Mouse (Mus musculus) gastrocnemius, postnatal 36 days (tissue): ENCODE measurements at regions not wholly inside any gene's neighbourhood (a gene's known extent, or its start where the extent isn't known, plus 50 kb on each side); places are given as distances from the start of the nearest gene placed in this dataset.
A peak's percentile ranks its signal among the peaks of the same experiment; 100 is the strongest.

Experiments
- DNase-seq, 2 experiments: peaks; one replicate each; pipeline ENCODE4 v3.0.0; 2022
- intact Hi-C: fragments of 180-260 bp; cut with DNase I; formaldehyde crosslinking; loops from one replicate; pipeline ENCODE4 v1.15.1; 2025

DNA sequence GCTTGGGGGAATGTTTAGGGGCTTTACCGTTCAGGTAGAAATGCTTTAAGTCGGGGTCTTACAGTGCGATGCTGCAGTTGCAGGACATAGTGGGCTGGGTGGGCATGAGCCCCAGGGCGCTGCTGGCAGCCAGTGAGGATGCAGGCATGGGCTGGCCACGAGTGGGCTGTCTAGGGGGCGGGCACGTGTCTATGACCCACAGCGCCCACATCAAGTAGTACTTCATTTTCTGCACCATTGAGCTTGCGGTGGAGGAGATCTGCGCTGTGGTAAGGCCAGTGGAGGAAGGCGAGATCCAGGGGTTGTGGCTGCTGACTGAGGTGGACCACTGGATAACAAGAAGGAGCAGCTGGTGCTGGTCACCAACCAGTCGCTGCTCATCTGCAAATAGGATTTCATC lies 52.4 kb upstream of the Olfr291 start:
- intact Hi-C loops, result no loop called here
- no peak for DNase-seq

DNA sequence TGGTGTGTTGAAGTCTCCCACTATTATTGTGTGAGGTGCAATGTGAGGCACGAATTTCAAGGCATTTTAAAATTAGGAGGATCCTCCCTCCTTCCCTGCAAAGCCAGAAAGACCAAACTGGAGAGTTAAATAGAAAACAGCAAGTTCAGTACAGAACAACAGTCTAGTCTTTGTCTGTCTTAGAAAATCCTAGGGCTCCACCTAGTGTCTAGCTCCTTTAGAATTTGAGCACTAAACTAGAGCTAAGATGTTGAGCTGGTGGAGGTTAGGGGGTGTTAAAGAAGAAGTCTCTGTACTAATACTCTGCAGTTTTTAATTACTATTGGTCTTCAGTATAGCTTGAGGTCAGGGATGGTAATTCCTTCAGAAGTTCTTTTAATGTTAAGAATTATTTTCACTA lies 58.7 kb upstream of the Olfr291 start:
- no peak for DNase-seq
- intact Hi-C loops, result loop anchor here (5.0 kb wide), 1 partner anchor 197 kb away; no protein-coding TSS in a partner anchor

DNA sequence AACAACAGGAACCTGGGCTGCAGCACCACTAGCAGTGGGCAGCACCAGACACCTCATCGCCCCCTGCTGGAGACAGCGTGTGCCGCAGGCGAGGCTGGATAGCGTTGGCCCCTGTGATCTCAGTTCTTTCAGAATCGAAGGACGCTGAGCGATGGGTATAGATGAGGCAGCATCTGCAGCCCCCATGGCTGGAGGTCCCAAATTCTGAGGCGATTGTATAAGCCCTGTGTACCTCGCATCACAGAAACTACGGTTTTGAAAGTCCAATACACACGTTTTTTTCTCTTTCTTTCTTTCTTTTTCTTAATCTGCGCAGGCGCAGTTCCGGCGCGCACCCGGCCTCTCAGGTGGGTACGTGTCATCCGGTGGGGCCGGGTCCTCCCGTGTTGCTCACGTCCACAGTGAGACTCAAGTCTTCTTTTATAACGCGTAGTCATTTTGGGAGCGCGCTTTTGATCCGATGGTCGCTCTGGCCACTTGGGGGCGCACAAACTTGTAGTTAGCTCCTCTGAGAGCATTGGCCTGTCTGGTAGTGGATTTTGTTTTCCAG lies 74.0 kb upstream of the Olfr291 start:
- intact Hi-C loops, result loop anchor here (2.0 to 5.0 kb wide), 2 partner anchors 37 to 185 kb away; no protein-coding TSS in a partner anchor
- peak; percentile 65 to 76 for DNase-seq

DNA sequence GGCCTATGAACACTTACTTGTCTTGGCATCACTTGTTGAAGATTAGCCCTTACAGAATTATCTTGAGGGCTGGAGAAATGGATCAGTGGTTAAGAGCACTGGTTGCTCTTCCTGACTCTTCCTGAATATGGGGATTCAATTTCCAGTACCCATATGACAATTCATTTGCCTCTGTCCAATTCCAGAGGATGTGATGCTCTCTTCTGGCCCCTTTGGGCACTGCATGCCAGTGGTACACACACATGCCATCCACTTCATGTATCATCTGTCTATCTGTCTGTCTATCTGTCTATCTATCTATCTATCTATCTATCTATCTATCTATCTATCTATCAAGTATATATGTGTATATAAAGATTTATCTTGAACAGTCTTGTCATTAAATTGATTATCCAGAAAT lies 75.7 kb upstream of the Olfr291 start:
- intact Hi-C loops, result loop anchor here (2.0 to 5.0 kb wide), 2 partner anchors 35 to 183 kb away; no protein-coding TSS in a partner anchor
- no peak for DNase-seq

DNA sequence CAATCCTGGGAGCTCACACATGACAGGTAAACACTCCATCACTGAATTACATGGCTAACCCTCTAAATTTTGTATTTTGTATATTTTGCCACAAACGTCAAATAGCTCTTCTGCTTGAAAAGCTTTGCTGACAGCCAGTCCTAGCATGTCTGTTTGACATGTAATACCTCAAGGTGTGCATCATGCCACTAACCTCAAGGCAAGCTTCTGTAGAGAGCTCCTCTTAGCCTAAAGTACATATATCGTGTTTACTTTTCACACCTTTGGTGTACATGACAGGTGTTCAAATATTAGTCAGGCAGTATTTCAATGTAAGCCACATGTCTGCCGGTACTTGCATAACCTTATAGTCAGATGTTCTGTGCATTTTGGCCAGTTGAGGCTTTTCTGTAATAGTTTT lies 66.5 kb upstream of the Zfand6 start:
- intact Hi-C loops, result no loop called here
- no peak for DNase-seq

DNA sequence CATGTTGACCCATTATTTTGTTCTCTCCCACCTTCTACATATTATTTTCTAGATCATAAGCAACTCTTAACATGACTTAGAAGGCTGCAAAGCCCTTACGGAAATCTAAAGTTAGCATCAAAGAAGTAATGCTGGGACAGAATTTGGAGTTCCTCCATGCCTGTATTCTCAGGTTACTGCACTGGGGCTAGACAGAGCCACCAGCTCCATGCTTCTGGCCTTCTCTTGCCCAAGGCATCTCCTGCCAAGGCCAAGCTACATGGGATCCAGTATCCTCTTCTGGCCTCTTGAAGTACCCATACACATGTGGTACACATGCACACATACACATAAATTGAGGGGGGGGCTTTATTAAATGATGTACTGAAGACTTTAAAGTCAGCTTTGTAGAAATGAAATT lies 63.6 kb upstream of the Zfand6 start:
- no peak for DNase-seq
- intact Hi-C loops, result no loop called here

DNA sequence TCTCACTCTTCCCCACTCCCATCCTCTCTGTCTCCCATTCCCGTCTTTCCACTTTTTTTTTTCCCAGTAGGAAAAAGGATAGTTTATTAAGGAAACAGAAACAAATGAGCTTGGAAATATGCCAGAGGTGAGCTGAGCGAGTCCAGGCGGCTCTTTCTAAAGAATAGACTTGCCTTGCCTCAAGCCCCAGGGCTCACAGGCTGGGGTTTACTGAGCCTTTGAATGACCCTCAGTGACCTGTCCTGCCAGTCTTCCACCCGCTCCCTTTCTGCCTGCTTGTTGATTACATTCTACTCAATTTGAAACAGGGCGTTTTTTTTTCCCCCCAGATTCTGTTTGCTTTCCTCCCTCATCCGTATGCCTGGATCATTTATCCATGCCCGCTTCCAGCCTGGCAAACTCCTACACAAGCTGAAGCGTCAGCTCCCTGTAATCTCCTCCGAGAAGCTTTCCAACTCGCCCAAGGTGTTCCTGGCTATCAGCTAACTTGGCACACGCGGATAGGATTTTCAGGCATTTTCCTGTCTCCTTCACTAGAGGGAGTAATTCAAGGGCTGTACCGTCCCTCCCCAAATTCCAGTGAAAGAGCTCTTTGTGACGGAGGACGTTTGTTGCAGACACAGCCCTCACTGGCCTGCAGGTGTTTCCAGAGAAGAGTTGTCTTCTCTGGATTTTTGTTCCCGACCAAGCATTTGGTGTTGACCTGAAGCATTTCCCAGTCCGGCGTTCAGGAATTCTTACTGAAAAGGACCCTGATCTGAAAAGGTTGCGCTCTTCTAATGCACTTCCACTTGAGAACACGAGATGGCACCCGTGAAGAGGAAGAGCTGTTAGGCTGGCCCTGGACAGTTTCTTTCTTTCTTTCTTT lies 59.9 kb upstream of the Zfand6 start:
- peak; percentile 27 to 43 for DNase-seq
- intact Hi-C loops, result loop anchor here (2.0 kb wide), 1 partner anchor 155 kb away; no protein-coding TSS in a partner anchor

DNA sequence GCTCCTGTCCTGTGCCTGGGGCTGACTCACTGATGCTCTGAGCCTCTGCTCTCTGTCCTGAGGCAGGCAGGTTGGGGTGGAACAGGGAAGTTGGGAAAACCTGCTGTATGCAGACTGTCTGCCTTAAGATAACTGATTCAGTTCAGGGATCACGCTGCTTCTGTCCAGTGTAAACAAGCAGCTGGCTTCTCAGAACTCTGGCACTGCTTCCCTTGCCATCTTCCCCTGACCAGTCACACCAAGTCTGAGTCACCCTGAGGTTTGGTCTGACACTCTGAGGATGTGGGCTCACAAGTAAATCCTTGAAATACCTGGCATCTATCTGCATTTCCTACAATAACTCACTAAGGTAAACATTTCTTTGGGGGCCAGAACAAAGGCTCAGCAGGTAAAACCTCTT lies 58.1 kb upstream of the Zfand6 start:
- intact Hi-C loops, result no loop called here
- no peak for DNase-seq

DNA sequence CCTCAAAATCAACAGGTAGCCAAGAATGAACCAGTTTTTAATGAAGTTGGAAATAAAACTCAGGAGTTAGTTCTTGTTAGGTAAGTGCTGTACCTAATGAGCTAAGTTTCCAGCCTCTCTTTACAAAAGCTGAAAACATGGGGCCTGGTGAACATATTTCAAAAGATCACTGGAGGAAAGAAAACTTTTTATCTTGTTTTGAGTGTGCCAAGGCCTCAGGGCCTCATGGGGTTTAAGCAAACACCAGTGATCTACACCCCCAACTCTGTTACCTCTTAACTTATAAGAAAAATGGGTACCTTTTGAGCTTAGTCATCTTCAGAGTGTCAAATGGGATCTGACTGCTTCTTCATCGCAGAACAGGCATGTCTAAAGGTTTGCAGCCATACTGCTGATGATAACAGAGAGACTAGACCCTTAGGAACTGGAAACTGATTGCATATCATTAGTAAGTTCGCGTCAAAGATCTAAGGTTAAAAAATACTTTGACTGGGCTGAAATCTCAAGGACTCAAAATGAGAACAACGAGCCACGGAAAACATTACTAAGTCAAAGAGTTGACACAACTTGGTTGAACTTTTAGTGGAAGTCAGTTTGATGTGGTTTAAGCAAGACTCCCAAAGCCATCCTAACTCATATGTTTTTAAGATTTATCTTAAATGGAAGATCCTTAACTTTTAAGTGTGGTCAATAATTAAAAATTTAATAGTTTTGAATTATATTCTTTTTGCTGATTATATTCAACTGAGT lies 54.7 kb upstream of the Zfand6 start:
- DNase-seq, result no peak
- intact Hi-C loops, result loop anchor here (5.0 kb wide), 1 partner anchor 33 kb away; no protein-coding TSS in a partner anchor

DNA sequence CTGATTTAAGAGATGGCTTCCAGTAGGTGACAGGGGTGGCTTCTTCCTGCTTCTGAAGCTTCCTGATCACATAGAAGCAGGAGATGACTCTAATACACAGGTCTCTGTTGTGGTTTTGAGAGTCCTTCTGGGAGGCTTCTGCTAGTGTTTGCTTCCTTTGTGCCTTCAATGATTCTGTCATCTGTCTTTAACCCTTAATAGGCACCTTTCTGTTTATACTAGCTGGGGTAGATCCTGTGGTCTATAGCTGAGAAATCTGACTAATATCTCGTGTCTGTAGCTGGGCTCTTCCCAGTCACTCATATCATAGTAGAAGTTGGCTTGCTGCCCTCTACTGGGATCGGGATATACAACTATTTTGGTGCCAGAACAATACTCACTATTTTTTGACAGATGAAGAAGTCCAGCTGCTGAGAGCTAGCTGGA lies 50.2 kb upstream of the Zfand6 start:
- intact Hi-C loops, result loop anchor here (5.0 kb wide), 1 partner anchor 37 kb away; no protein-coding TSS in a partner anchor
- no peak for DNase-seq
